Mouse (Mus musculus) left cerebral cortex, adult 11 months (tissue): Measurements from ENCODE around the gene Hid1.
"Not testable (repeated sequence)": the region's sequence is repeated elsewhere in the genome, so short reads cannot be mapped to it uniquely, and the experiment has no call there.

ENCODE experiments used
- DNase-seq: peaks from one replicate; pipeline ENCODE4 v3.0.0; 2022; ENCODE audit warnings: low spot score

The Hid1 gene

DNA sequence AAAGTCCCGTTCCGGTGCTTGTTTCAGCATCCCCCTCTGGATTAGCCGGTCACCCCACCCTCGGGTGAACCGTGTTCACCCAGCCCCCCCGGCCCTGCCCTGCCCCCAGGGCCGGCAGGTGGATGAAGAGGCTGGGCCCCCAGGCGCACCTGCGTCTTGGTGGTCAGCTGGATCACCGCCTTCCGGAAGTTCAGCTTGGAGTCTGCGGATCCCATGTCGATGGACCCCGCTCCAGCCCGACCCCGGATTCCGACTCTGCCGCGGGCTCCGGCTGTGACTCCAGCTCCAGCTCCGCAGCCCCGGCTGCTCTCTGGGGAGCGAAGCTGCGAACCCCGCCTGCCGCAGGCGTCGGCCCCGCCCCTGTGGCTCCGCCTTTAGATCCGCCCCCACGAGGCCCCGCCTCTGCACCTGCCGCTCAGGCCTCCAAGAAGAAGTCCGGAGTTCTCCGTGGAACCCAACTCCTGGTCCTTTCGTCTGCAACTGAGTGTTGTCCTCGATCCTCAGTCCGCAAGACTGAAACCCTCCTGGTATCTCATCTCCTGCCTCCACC lies at the start of gene Hid1:
TSS of gene Hid1 (minus strand) at position 362 of the 550 bp plus-strand sequence.
- peak; percentile 79 for DNase-seq

DNA sequence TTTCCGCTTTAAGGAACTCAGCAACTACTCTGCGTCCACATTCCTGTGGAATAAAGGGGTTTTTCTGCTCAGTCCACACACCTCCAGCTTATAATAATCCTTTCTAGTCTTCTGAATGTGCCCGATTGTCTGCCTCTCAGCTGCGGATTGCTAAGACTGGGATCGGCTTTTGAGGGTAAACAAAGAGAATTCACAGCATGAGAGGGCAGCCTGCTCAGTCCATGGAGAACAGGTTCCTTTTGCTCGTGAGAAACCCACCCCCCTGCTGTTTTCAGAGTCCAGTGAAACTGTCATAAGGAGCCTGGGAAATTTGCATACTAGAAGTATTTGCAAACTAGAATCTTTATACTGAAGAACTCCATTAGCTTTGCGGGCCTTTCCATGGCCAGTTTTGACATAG lies 42.0 kb upstream of the Hid1 start:
- no peak for DNase-seq

- DNase-seq = no peak
These were observed 40.8 kb upstream of the Hid1 start for GRCm38 (mm10) chr11:115408266-115408920.

- DNase-seq = no peak
These were observed 39.4 kb upstream of the Hid1 start for GRCm38 (mm10) chr11:115406858-115407401.

- no peak for DNase-seq
These were observed 38.2 kb upstream of the Hid1 start for GRCm38 (mm10) chr11:115405723-115406122.

GRCm38 (mm10) chr11:115403338-115404124 lies 36.0 kb upstream of the Hid1 start, which contains the start of gene Mrpl58:
Gene Mrpl58 (plus strand): TSS chr11:115403752.
- peak; percentile 82 for DNase-seq

GRCm38 (mm10) chr11:115400630-115401391 lies 33.3 kb upstream of the Hid1 start:
- no peak for DNase-seq

- no peak for DNase-seq
These were observed 32.6 kb upstream of the Hid1 start for GRCm38 (mm10) chr11:115400126-115400525.

GRCm38 (mm10) chr11:115398085-115398484 lies 30.5 kb upstream of the Hid1 start:
- DNase-seq = no peak

DNA sequence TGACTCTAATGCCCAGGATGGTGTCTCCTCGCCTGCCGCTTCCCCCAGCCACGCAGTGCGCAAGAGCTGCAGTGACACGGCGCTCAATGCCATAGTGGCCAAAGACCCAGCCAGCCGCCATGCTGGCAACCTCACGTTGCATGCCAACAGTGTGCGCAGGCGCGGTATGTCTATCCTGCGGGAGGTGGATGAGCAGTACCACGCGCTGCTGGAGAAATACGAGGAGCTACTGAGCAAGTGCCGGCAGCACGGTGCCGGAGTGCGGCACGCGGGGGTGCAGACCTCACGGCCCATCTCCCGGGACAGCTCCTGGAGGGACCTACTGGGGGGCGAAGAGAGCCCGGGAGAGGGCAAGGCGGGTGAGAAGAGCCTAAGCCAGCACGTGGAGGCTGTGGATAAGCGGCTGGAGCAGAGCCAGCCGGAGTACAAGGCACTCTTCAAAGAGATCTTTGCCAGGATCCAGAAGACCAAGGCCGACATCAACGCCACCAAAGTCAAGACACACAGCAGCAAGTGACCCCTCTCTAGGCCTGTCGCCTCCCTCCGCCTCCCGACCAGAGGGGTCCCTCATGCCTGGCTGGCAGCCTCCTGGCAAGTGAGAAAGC lies 26.3 kb upstream of the Hid1 start:
- DNase-seq = no peak

- no peak for DNase-seq
These were observed 23.8 kb upstream of the Hid1 start for GRCm38 (mm10) chr11:115391358-115391757.

DNA sequence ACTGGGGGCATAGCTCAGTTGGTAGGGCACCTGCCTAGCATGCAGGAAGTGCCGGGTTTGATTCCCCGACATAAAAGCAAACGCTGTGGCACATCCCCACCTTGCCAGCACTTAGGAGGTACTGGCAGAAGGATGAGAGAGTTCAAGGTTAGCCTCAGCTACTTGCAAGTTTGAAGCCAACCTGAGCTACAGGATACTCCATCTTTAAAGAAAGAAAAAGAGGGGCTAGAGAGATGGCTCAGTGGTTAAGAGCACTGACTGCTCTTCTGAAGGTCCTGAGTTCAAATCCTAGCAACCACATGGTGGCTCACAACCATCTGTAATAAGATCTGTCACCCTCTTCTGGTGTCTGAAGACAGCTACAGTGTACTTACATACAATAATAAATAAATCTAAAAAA lies 19.3 kb upstream of the Hid1 start:
- DNase-seq = not testable (repeated sequence)

GRCm38 (mm10) chr11:115384587-115384986 lies 17.0 kb upstream of the Hid1 start:
- no peak for DNase-seq

- DNase-seq = no peak
These were observed 16.3 kb upstream of the Hid1 start for GRCm38 (mm10) chr11:115383701-115384474.

DNA sequence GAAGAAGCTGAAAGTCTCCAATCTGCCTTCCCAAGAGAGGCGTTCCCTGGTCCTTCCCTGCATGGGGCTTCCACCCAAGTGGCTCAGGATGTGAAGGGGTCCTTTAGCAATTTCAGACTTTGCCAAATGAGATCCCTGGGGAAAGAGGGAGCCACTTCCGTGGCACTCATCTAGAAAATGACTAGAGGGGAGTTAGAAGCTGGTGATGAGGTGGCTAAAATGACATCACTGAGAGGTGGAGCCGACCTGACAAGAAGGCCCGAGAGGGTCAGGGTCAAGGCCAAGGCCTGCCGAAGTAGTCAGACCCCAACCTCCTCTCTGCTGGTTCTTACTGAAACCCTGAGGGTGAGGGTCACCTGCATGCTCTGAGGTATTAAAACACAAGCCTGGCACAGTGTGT lies 15.3 kb upstream of the Hid1 start:
- DNase-seq = no peak

DNA sequence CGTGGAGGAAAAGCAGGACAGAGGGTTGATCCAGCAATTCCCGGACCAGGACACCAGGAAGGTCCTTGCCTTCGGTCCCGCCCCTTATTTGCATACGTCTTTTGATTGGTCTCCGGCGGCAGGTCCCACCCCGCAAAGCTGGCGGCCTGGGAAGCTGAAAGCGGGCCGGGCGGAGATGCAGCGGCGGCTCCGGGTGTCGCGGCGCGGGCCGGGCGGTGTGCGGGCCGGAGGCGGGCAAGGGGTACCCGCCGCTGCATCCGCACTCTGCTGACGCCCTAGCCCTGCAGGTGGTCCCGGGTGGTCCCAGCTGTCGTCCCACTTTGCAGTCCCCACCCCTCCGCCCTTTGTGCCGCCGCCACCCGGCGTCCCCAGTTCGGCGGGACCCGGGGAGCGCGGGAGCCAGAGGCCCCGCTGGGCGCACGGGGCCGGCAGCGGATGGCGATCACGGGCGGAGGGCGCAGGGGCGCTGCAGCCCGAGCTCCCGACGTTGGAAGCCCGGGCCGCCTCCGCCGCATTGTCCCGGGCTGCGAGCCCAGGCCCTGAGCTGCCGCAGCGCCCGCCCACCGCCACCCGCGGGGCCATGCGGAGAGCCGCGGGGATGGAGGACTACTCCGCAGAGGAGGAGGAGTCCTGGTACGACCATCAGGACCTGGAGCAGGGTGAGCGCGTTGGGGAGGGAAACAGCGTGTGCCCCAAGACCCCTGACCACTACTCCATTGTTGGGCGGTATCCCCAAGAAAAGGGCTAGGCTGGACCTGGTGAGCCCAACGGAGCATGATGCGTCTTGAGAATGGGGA lies 14.4 kb upstream of the Hid1 start, which contains the start of gene Cdr2l:
TSS of gene Cdr2l (plus strand) at position 174 of the 797 bp plus-strand sequence.
- peak; percentile 83 for DNase-seq

GRCm38 (mm10) chr11:115381276-115381675 lies 13.7 kb upstream of the Hid1 start:
- no peak for DNase-seq

DNA sequence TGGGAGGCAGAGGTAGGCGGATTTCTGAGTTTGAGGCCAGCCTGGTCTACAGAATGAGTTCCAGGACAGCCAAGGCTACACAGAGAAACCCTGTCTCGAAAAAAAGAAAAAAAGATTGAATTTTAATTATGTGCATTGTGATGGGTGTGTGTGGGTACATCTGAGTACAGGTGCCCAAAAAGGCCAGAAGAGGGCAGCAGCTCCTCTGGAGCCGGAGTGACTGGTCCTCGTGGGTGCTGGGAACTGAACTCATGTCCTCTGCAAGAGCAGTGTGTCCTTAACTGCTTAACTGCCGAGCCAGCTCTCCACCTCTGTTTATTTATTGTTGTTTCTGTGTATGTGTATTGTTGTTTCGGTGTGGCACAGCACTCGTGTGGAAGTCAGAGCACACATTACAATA lies 10.3 kb upstream of the Hid1 start:
- no peak for DNase-seq

DNA sequence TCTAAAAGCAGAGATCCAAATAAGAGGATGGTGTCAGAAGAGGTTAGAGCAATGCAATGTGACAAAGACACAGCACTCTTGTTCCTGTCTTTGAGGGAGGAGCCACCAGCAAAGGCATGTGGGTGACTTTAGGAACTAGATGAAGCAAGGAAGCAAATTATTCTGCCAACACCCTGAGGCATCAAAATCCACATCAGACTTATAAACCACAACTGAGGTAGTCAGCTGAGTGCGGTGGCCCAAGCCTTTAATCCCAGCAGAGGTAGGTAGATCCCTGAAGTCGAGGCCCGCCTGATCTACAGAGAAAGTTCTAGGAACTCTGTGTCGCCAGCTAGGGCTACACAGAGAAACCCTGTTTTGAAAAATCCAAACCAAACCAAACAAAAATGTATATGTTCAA lies 9.7 kb upstream of the Hid1 start:
- no peak for DNase-seq

DNA sequence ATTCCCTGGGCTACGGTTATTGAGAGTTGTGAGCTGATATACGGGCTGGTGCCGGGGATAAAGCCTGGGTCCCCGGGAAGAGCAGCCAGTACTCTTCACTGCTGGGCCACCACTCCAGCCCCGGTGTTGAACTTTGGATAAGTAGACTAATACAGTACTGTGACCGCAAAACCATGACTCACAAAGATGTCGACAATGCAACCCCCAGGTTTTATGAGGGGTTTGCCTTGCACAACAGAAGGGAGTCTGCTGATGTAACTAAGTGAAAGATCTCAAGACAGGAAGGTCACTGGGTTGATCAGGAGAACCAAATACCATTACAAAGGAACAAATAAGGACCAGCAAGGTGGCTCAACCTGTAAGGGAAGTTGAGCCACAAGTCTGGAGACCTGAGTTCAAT lies 9.2 kb upstream of the Hid1 start:
- no peak for DNase-seq
